Mouse (Mus musculus): ENCODE results near the gene Prr36. TPM values are rescaled to one million over a fixed set of nuclear protein-coding genes. Genes with fewer than 3 reads are reported as not detected.

Prr36 gene
- polyA plus RNA-seq, 1 experiment: 7.2 TPM

- Histone ChIP-seq H3K27me3 (ENCODE audit: control insufficient read depth, insufficient read depth, low read length, poor library complexity, severe bottlenecking) (no peaks in the 10 kb centered on the region; the same call in 1 of the 2 replicates), H3K9ac (ENCODE audit: low read depth, poor library complexity, severe bottlenecking) (no peak overlapping the region), H3K36me3 (ENCODE audit: control insufficient read depth, insufficient read depth, low read length, poor library complexity, severe bottlenecking) (no peaks in the 10 kb centered on the region), H3K4me1 (ENCODE audit: control insufficient read depth, insufficient read depth, low read length) (peaks cover 3% of the 10 kb centered on the region), H3K4me3 (ENCODE audit: low read depth, low read length) (no peak overlapping the region), H3K9me3 (replicated peaks; ENCODE audit: control insufficient read depth, insufficient read depth, low read length, poor library complexity, severe bottlenecking) (no peaks in the 10 kb centered on the region), H3K27ac (ENCODE audit: insufficient read depth, low read length) (no peak overlapping the region)
- TF ChIP-seq CTCF (IDR thresholded peaks at IDR 0.05; ENCODE audit: low read depth, low read length) (no peak), POLR2A (IDR thresholded peaks at IDR 0.05; ENCODE audit: insufficient read depth, low read length) (no peak), EP300 (IDR thresholded peaks at IDR 0.05; ENCODE audit: insufficient read depth, low read depth, low read length) (no peak)
Observed at GRCm38 (mm10) chr8:4189031-4189722, 28.1 kb downstream of the Prr36 start.

GRCm38 (mm10) chr8:4188605-4189004 is 28.7 kb downstream of the Prr36 start:
- no peak overlapping the region for H3K9ac ChIP-seq (ENCODE audit: low read depth, poor library complexity, severe bottlenecking)
- H3K4me1 ChIP-seq (ENCODE audit: control insufficient read depth, insufficient read depth, low read length): peaks cover 3% of the 10 kb centered on the region
- H3K27ac ChIP-seq (ENCODE audit: insufficient read depth, low read length): no peak overlapping the region
- H3K9me3 ChIP-seq (replicated peaks; ENCODE audit: control insufficient read depth, insufficient read depth, low read length, poor library complexity, severe bottlenecking): no peaks in the 10 kb centered on the region
- no peak for TF ChIP-seq CTCF (IDR thresholded peaks at IDR 0.05; ENCODE audit: low read depth, low read length)
- TF ChIP-seq EP300 (IDR thresholded peaks at IDR 0.05; ENCODE audit: insufficient read depth, low read depth, low read length): no peak
- TF ChIP-seq POLR2A (IDR thresholded peaks at IDR 0.05; ENCODE audit: insufficient read depth, low read length): no peak
- no peaks in the 10 kb centered on the region for H3K27me3 ChIP-seq (ENCODE audit: control insufficient read depth, insufficient read depth, low read length, poor library complexity, severe bottlenecking)
- H3K36me3 ChIP-seq (ENCODE audit: control insufficient read depth, insufficient read depth, low read length, poor library complexity, severe bottlenecking): no peaks in the 10 kb centered on the region
- no peak overlapping the region for H3K4me3 ChIP-seq (ENCODE audit: low read depth, low read length)

GRCm38 (mm10) chr8:4186151-4186550 is 31.1 kb downstream of the Prr36 start:
- H3K36me3 ChIP-seq (ENCODE audit: control insufficient read depth, insufficient read depth, low read length, poor library complexity, severe bottlenecking): no peaks in the 10 kb centered on the region
- no peak overlapping the region for H3K4me3 ChIP-seq (ENCODE audit: low read depth, low read length)
- H3K9me3 ChIP-seq (replicated peaks; ENCODE audit: control insufficient read depth, insufficient read depth, low read length, poor library complexity, severe bottlenecking): no peaks in the 10 kb centered on the region
- no peaks in the 10 kb centered on the region for H3K27me3 ChIP-seq (ENCODE audit: control insufficient read depth, insufficient read depth, low read length, poor library complexity, severe bottlenecking)
- no peaks in the 10 kb centered on the region for H3K4me1 ChIP-seq (ENCODE audit: control insufficient read depth, insufficient read depth, low read length)
- H3K27ac ChIP-seq (ENCODE audit: insufficient read depth, low read length): no peak overlapping the region
- TF ChIP-seq POLR2A (IDR thresholded peaks at IDR 0.05; ENCODE audit: insufficient read depth, low read length) (no peak), CTCF (IDR thresholded peaks at IDR 0.05; ENCODE audit: low read depth, low read length) (no peak), EP300 (IDR thresholded peaks at IDR 0.05; ENCODE audit: insufficient read depth, low read depth, low read length) (no peak)
- H3K9ac ChIP-seq (ENCODE audit: low read depth, poor library complexity, severe bottlenecking): no peak overlapping the region

GRCm38 (mm10) chr8:4183409-4183808 is 33.9 kb downstream of the Prr36 start:
- TF ChIP-seq POLR2A (IDR thresholded peaks at IDR 0.05; ENCODE audit: insufficient read depth, low read length) (no peak), EP300 (IDR thresholded peaks at IDR 0.05; ENCODE audit: insufficient read depth, low read depth, low read length) (no peak), CTCF (IDR thresholded peaks at IDR 0.05; ENCODE audit: low read depth, low read length) (no peak)
- peaks cover 2% of the 10 kb centered on the region; the same call in 1 of the 2 replicates for H3K27me3 ChIP-seq (ENCODE audit: control insufficient read depth, insufficient read depth, low read length, poor library complexity, severe bottlenecking)
- H3K4me3 ChIP-seq (ENCODE audit: low read depth, low read length): no peak overlapping the region
- H3K9me3 ChIP-seq (replicated peaks; ENCODE audit: control insufficient read depth, insufficient read depth, low read length, poor library complexity, severe bottlenecking): no peaks in the 10 kb centered on the region
- no peaks in the 10 kb centered on the region for H3K4me1 ChIP-seq (ENCODE audit: control insufficient read depth, insufficient read depth, low read length)
- no peaks in the 10 kb centered on the region for H3K36me3 ChIP-seq (ENCODE audit: control insufficient read depth, insufficient read depth, low read length, poor library complexity, severe bottlenecking)
- H3K9ac ChIP-seq (ENCODE audit: low read depth, poor library complexity, severe bottlenecking): no peak overlapping the region
- no peak overlapping the region for H3K27ac ChIP-seq (ENCODE audit: insufficient read depth, low read length)

GRCm38 (mm10) chr8:4174018-4174417 is 43.2 kb downstream of the Prr36 start:
- Histone ChIP-seq H3K9me3 (replicated peaks; ENCODE audit: control insufficient read depth, insufficient read depth, low read length, poor library complexity, severe bottlenecking) (no peaks in the 10 kb centered on the region), H3K4me1 (ENCODE audit: control insufficient read depth, insufficient read depth, low read length) (no peaks in the 10 kb centered on the region), H3K4me3 (ENCODE audit: low read depth, low read length) (no peak overlapping the region), H3K9ac (ENCODE audit: low read depth, poor library complexity, severe bottlenecking) (no peak overlapping the region), H3K27ac (ENCODE audit: insufficient read depth, low read length) (no peak overlapping the region), H3K27me3 (ENCODE audit: control insufficient read depth, insufficient read depth, low read length, poor library complexity, severe bottlenecking) (peaks cover 2% of the 10 kb centered on the region), H3K36me3 (ENCODE audit: control insufficient read depth, insufficient read depth, low read length, poor library complexity, severe bottlenecking) (no peaks in the 10 kb centered on the region)
- TF ChIP-seq CTCF (IDR thresholded peaks at IDR 0.05; ENCODE audit: low read depth, low read length): no peak
- TF ChIP-seq POLR2A (IDR thresholded peaks at IDR 0.05; ENCODE audit: insufficient read depth, low read length): no peak
- TF ChIP-seq EP300 (IDR thresholded peaks at IDR 0.05; ENCODE audit: insufficient read depth, low read depth, low read length): no peak

- Histone ChIP-seq H3K9me3 (replicated peaks; ENCODE audit: control insufficient read depth, insufficient read depth, low read length, poor library complexity, severe bottlenecking) (no peaks in the 10 kb centered on the region), H3K27ac (ENCODE audit: insufficient read depth, low read length) (no peak overlapping the region), H3K4me3 (ENCODE audit: low read depth, low read length) (no peak overlapping the region), H3K9ac (ENCODE audit: low read depth, poor library complexity, severe bottlenecking) (no peak overlapping the region), H3K4me1 (ENCODE audit: control insufficient read depth, insufficient read depth, low read length) (no peaks in the 10 kb centered on the region), H3K36me3 (ENCODE audit: control insufficient read depth, insufficient read depth, low read length, poor library complexity, severe bottlenecking) (no peaks in the 10 kb centered on the region), H3K27me3 (ENCODE audit: control insufficient read depth, insufficient read depth, low read length, poor library complexity, severe bottlenecking) (peaks cover 2% of the 10 kb centered on the region)
- TF ChIP-seq POLR2A (IDR thresholded peaks at IDR 0.05; ENCODE audit: insufficient read depth, low read length) (no peak), EP300 (IDR thresholded peaks at IDR 0.05; ENCODE audit: insufficient read depth, low read depth, low read length) (no peak), CTCF (IDR thresholded peaks at IDR 0.05; ENCODE audit: low read depth, low read length) (no peak)
Observed at GRCm38 (mm10) chr8:4172486-4172885, 44.8 kb downstream of the Prr36 start.
